Mouse (Mus musculus) 416B (cell line): Measurements from ENCODE around the gene Trp53.
A peak's percentile ranks its signal among the peaks of the same experiment; 100 is the strongest.

ENCODE experiments used
- DNase-seq: peaks from one replicate; pipeline ENCODE4 v3.0.0; 2011; ENCODE audit warnings: low read depth

Trp53 gene

DNA sequence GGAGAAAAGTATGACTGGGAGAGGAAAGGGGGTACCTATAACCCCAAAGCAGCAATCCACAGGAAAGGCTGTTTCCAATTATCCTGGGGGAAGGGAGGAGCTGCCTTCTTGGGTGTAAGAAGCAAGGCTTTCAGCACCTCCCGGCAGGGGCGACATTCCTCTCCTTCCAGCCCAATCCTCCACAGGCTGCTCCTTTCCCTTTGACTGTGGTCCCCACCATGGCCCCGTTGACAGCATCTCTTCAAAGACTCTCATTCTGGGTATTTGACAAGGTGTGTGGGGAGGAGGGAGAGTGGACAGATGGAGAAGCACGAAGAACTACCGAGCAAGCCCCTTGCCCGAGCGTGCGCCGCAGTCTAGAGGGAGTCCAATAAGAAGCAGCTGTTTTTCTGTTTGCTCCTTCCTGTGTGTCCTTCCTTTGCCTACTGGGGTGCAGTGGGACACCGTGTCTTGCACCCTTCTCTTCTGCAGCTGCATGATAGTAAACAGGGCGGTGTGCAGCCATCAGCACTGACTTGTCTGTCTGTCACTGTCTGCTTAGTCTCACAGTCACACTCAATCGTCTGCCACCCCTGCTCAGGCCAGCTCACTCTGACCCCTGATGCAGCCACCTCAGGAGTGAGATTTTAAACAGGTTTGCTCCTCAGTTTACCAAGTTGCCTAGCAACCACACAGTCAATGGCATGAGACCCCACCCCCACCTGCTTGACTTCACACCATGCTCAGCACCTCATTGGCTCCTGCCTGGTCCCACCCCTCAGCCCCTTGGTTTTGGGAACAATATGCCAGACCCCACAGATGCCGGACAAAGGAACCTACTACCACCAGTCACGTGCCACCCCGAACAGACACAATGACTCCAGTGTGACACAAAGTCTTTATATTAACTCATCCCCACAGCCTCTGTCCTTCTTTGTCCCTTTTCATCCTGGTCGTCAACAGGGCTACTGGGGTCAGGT is 19.0 kb upstream of the Trp53 start:
- no peak for DNase-seq

DNA sequence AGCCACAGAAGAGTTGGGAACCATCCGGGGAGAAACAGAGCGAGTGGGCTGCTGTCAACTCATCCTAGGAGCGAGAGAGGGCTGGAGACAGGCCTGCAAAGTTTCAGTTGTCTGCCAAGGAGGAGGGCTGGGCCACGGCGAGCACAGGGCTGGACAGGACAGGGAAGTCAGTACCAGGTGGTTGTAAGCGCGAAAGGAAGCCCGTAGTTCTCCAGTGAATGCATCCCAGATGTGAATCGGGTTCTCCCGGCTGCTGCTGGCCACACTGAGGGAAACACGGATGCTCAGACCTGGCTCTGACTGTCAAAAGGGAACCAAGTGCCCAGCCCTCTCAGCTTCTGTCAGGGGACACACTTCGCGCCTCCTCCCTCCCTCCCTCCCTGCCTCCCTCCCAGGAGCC is 16.8 kb upstream of the Trp53 start:
- DNase-seq, result no peak

GRCm38 (mm10) chr11:69564391-69564790 is 15.8 kb upstream of the Trp53 start:
- DNase-seq, result no peak

DNA sequence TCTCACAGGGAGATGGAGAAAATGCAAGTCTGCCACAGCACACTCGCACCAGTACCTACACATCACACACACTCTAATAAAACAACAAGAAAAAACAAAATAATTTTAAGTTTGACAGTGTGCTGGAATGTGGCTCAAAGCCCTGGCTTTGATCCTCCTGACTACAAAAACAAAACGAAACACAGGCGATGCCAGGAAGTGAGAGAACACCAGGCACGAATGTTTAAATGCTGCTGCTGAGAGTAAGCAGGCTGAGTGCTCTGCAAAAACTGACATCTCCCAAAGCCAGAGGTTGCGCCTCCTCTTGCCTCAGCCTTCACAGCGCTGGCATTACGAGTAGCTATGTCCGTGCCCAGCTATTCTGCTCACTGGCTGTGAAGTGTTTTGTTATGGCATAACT is 15.0 kb upstream of the Trp53 start:
- no peak for DNase-seq

DNA sequence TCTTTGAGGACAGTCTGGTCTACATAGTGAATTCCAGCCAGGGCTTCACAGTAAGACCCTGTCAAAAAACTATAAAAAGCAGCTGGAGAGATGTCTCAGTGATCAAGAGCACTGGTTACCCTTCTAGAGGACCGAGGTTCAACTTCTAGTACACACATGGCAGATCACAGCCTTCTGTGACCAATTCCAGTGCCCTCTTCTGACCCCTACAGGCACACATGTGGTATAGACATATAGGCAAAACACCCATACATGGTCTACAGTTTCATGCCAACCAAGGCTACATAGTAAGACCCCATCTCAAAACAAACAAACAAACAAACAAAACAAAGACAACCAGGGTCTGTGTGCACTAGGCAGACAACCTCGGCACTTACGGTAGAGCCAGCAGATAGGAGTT is 4.9 kb upstream of the Trp53 start:
- peak; percentile 82 for DNase-seq

DNA sequence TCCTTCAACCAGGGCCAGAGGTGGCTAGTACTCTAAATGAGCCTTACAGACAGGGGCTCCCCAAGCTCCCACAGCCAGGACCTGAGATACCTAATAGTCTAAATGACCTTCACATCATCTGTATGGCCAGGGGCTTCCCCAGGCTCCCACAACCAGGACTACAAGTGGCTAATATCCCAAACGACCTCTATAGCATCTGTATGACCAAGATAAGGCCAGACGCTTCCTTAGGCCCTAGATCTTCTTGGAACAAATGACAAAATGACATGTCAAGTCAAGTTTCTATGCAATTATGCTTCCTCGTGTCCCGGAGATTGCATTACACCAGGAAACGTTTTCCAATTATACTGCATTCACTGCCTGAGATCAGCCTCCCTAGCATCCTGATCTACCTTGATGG is 3.9 kb upstream of the Trp53 start:
- DNase-seq, result no peak

DNA sequence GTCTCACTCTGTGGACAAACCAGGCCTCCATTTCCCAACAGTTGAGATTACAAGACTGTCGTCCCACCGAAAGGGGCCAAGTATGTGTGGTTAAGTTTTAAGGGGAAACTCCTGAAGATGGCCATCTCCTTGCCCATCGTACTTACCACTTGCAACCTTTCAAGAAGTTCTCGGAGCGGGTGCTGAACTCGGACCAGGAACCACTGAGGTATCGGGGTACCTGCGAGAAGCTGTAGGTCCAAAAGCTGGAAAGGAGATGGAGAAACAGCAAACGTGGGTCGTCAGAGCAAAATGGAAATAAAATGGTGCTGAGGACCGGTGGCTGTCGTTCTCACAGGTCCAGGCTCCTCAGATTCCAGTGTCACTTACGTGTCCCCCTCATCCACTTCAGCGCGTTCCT is 1.9 kb upstream of the Trp53 start:
- DNase-seq, result no peak

DNA sequence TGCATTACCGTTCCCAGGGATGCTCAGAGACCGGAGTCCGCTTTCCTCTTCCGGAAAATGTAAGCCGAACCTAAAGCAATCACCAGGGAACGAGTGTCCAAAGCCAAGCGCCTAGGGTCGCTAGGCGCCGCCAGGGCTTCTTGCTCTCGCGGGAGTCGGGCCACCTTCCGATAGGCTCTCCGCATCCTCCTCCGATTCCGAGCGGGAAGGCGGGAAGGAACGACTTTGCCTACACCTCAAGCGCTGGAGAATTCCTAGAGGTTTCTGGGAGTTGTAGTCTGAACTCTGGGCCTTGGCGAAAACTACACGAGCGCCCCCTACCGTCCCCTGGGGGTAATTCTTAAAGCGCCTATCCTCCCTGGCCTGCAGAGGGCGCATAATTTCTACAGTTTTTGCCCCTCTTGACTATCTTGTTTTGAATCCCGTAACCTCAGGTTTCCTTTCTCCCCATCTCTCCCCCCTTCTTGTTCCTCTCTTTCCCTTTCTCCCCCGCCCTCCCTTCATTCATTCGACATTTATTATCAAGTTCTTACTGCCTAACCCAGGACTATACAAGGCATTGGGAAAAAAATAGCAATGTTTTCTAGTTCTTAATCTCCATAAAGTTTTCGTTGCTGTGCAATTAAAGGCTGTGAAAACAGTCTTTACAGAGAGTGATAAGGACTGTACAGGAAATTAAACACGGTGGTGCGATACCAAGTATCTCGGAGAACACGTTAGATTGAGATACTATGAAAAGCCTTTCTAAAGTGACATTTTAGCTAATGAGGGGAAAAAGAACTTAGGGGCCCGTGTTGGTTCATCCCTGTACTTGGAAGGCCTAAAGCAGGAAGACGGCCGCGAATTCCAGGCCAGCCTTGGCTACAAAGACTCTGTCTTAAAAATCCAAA is 786 bp upstream of the Trp53 start:
- peak; percentile 99 for DNase-seq

DNA sequence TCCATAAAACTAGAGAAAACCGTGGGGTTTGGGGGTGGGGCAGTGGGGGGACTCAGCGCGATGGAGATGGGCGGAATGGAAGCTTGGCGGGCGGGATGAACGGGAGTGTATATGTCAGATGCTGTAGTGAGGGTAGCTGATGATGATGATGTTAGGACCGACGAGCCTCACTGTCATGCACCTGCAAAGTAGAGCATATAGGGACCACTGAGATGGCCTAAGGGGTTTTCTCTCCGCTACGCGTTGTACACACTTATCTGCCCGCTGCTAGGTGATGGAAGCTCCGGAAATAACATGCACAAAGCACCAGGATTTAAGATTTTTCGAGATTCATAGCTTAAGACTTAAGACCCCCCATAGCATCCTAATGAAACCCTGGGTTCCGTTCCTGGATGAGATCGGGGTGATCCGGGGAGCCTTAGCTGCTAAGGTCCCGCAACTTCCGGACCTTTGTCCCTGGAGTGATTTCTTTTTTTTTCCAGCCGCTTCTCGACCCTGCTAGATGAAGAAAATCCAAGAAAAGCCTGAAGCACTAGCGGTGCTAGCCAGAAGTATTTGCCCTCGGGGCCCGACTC is 500 bp downstream of the Trp53 start:
- DNase-seq, result no peak

GRCm38 (mm10) chr11:69581147-69581688 is 1.1 kb downstream of the Trp53 start:
- peak; percentile 94 for DNase-seq

DNA sequence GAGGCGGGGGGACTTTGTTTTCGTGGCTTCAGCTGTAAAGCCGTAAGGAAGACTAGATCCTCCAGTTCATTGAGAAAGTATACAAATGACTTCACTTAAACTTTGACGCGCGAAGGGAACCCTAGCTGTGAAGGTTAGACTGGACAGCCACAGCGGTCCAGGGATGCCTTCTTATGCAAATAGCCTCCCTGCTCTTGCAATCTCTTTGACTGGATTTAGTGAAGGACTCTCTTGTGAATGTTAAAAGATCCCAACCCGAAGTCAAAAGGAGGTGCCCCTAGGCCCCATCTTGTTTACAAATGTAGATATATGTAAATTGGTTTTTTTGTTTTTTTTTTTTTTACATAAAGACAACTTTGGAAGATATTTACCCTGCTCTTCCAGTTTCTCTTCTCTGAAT is 1.7 kb downstream of the Trp53 start:
- peak; percentile 31 for DNase-seq

DNA sequence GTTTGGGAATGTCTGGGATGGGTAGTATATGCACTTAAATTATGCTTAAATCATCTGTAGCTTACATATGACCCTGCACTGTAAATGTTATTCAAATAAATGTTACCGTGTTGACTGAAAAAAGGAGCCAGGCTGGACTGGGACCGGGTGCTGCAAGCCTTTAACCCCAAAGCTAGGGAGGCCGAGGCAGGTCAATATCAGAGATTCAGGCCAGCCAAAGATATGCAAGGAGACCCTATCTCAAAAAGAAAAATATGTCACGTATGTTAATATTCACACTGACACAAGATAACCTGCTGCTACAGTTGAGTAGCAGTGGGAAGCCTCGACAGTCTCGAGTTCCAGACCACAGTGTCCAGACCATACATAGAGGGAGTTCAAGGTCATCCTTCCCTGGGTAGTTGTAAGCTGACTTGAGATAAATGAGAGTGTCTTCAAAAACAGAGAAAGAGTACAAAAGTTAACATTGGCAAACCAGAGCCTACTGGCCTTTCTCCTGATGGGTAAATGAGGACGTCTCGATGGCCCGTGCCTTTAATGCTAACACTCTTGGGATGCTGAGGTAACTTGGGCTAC is 2.2 kb downstream of the Trp53 start:
- DNase-seq, result no peak

GRCm38 (mm10) chr11:69584008-69584407 is 3.8 kb downstream of the Trp53 start:
- DNase-seq, result no peak

- DNase-seq, result no peak
Observed at GRCm38 (mm10) chr11:69584937-69585336, 4.8 kb downstream of the Trp53 start.

- DNase-seq, result peak; percentile 78
Observed at GRCm38 (mm10) chr11:69585718-69586325, 5.7 kb downstream of the Trp53 start.

GRCm38 (mm10) chr11:69589207-69589834 is 9.2 kb downstream of the Trp53 start:
- DNase-seq, result peak; percentile 62

- DNase-seq, result no peak
Observed at GRCm38 (mm10) chr11:69590622-69591021, 10.5 kb downstream of the Trp53 start.

- no peak for DNase-seq
Observed at GRCm38 (mm10) chr11:69591424-69591823, 11.3 kb downstream of the Trp53 start.

DNA sequence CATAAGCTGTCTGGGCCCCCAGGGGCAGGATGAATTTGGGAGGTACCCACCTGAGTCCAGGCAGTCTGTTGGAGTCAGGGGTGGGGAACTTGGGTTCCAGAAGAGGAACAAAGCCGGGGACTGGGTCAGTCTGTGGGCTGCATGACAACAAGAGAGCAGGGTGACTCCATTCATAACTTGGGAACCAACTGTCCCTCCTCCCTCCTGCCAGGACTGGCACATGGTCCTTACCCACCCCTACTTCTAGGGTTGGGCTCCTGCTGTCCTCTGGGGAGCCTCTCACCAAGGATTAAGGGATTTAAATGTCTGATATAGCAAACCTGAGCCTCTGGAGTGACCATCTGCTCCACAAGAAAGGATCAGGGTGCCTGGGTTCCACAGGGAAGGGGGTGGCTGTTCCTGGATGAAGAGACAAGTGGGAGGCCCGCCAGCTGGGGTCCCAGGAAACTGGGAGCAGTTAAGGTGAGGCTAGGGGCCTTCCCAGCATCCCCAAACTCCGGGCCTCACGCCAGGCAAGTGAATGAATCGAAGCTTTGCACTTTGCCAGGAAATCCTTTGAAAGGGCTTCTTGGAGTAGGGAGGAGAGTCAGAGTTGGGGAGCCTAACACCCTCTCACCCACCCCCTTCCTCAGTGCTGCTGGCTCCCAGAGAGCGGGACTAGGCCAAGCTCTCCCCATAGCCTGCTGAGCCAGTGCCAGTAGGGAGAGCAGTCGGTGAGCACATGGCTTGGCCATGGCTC is 11.9 kb downstream of the Trp53 start:
- no peak for DNase-seq

DNA sequence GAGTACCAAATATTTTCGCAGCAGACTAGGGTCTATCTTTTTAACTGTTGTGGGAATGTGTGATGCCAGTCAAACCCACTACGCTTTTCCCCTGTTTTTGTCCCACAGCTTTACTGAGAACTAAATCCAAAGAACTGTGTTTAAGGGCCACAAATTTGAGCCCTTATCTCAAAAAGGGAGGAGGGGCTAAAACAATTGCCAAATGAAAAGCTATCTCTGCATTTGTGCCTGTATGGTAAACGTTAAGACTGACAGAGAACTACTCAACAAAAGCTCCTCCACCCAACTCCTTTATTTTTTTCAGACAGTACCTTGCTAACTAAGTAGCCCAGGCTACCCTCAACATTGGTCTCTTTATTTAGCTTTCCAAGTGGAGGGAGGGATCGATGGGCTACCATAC is 12.6 kb downstream of the Trp53 start:
- no peak for DNase-seq
